Mouse (Mus musculus) limb, embryonic 13.5 days (tissue): ENCODE measurements around the gene P2rx4. TPM values are rescaled to one million over a fixed set of nuclear protein-coding genes. Genes with fewer than 3 reads are reported as not detected.

ENCODE experiments used
- ATAC-seq: fragments of 200-750 bp; cut with Nextera tagmentation; 2 replicates; pipeline ENCODE4 v1.8.0; 2017; ENCODE audit warnings: low read depth, moderate number of reproducible peaks, moderate TSS enrichment; ENCODE audit not compliant: low FRiP score
- H3K27ac ChIP-seq: fragments of 300-500 bp; sonication (generic); 2 replicates; pipeline ENCODE4 v1.5.1; 2015; ENCODE audit warnings: inconsistent platforms, mild to moderate bottlenecking, moderate library complexity
- H3K27me3 ChIP-seq: fragments of 300-500 bp; sonication (generic); 2 replicates; pipeline ENCODE4 v1.6.1; 2015; ENCODE audit warnings: mild to moderate bottlenecking, inconsistent platforms
- H3K36me3 ChIP-seq: fragments of 300-500 bp; sonication (generic); 2 replicates; pipeline ENCODE4 v1.6.1; 2015; ENCODE audit warnings: inconsistent platforms, mild to moderate bottlenecking, moderate library complexity
- H3K4me1 ChIP-seq: fragments of 300-500 bp; sonication (generic); 2 replicates; pipeline ENCODE4 v1.6.1; 2015; ENCODE audit warnings: inconsistent platforms
- H3K4me2 ChIP-seq: fragments of 300-500 bp; sonication (generic); replicated peaks from 2 replicates; pipeline ENCODE4 v1.6.1; 2015; ENCODE audit warnings: inconsistent platforms, mild to moderate bottlenecking, moderate library complexity
- H3K4me3 ChIP-seq: fragments of 300-500 bp; sonication (generic); 2 replicates; pipeline ENCODE4 v1.5.1; 2015; ENCODE audit warnings: moderate library complexity, mild to moderate bottlenecking, inconsistent platforms
- H3K9ac ChIP-seq: fragments of 300-500 bp; sonication (generic); 2 replicates; pipeline ENCODE4 v1.6.1; 2015; ENCODE audit warnings: mild to moderate bottlenecking, inconsistent platforms
- H3K9me3 ChIP-seq: fragments of 300-500 bp; sonication (generic); 2 replicates; pipeline ENCODE4 v1.6.1; 2016; ENCODE audit warnings: inconsistent platforms
- WGBS: fragments of 180-500 bp; shearing (Covaris S2); methylation state at CpG from one replicate; pipeline ENCODE4 v1.1.7; 2015; 5-methylcytosine and 5-hydroxymethylcytosine counted together
- polyA plus RNA-seq: library from polyadenylated mRNA; unstranded; fragments of >200 nt; fragmentation: Nextera tagmentation; extraction: Ambion mirVana; gene quantifications from 2 replicates; pipeline ENCODE4 v1.2.1, GENCODE M21; 2015

Gene P2rx4
- polyA plus RNA-seq, 1 experiment from 2014 or later: 16.8 TPM

DNA sequence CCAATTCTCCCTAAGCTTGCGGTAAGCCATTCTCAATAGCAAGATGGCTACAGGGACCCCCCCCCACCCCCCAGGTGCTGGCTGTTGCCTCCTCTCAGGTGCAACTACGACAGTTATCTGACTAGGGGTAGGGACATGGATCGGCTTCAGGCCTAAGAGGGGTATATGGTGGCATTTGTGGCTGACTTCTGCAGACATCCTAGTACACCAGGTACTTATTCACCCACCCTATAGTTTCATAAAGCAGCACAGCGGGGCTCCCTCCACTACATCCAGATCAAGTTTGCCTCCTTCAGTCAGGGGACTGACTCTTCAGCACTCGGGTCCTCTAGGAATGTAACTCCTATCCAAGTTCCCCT is 448 bp upstream of the P2rx4 start:
- 38% methylated on average over 5 of the region's 5 CpGs for WGBS
- Histone ChIP-seq H3K4me3 (peak overlapping the region; percentile 75), H3K9ac (peak overlapping the region; percentile 85), H3K9me3 (no peaks in the 10 kb centered on the region), H3K36me3 (no peaks in the 10 kb centered on the region), H3K27ac (peak overlapping the region; percentile 55; the same call in 1 of the 2 replicates), H3K4me2 (peak overlapping the region; percentile 85), H3K27me3 (0 out of 2 replicates have a peak, but pooled peaks cover 4% of the 10 kb centered on the region), H3K4me1 (peaks cover 8% of the 10 kb centered on the region)
- ATAC-seq: no peak

DNA sequence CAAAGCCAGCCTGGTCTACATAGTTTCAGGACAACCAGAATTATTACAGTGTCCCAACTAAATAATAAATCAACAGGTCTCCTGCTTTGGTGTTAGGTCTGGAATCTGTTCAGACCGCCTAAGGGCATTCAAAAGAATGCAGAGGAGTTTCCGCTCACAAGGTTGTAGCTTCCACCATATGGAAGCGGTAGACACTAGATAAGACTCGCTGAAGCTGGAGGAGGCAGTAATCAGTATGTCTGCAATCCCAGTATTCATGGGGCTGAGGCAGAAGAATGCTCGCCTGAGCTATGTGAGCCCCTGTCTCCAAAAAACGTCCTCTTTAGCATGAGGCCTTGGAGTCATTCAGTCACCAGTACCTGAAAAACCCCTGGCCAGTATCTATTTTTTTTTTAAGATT is 1.5 kb downstream of the P2rx4 start:
- H3K27ac ChIP-seq: no peak overlapping the region
- H3K4me2 ChIP-seq: no peak overlapping the region
- H3K36me3 ChIP-seq: no peaks in the 10 kb centered on the region
- no peak overlapping the region for H3K4me3 ChIP-seq
- H3K27me3 ChIP-seq: no peaks in the 10 kb centered on the region
- peaks cover 8% of the 10 kb centered on the region for H3K4me1 ChIP-seq
- H3K9me3 ChIP-seq: no peaks in the 10 kb centered on the region
- ATAC-seq: no peak
- no peak overlapping the region for H3K9ac ChIP-seq
- WGBS: 70% methylated on average over 6 of the region's 6 CpGs

DNA sequence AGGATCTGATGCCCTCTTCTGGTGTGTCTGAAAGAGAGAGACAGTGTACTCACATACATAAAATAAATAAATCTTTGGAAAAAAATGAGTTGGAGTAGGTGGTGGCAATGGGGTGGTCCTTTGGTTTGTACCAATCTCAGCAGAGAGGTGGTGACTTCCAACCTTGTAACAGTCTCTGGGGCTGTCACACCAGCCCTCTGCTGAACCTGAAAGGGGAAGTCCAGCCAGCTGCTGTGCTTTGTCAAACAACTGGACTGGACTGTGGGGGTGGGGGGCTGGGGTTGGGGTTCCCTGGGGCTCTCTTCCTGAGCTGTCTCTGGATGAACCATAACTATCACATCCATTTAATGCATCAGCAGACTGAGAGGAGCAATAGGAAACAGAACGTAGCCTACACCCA is 8.4 kb downstream of the P2rx4 start:
- no peaks in the 10 kb centered on the region for H3K27me3 ChIP-seq
- H3K9ac ChIP-seq: no peak overlapping the region
- no peaks in the 10 kb centered on the region for H3K36me3 ChIP-seq
- no peak overlapping the region for H3K4me3 ChIP-seq
- no peak for ATAC-seq
- 68% methylated on average over 1 of the region's 1 CpGs for WGBS
- no peak overlapping the region for H3K27ac ChIP-seq
- peaks cover 9% of the 10 kb centered on the region for H3K4me1 ChIP-seq
- H3K4me2 ChIP-seq: no peak overlapping the region
- H3K9me3 ChIP-seq: peaks cover 4% of the 10 kb centered on the region; the same call in 1 of the 2 replicates

DNA sequence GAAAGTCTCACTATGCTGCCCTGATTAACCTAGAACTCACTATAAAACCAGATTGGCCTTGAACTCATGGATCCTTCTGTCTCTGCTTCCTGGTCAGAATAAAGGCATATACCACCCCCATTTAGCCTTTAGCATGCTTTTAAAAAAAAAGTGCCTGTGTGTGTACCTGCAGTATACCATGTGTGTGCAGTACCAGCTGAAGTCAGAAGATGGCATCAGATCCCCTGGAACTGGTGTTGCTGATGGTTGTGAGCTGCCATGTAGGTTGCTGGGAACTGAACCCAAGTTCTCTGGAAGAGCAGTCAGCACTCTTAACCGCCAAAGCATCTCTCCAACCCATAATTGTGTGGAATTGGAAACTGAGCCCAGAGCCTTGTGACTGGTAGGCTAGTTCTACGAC is 9.4 kb downstream of the P2rx4 start:
- no peak overlapping the region for H3K4me2 ChIP-seq
- no peak overlapping the region for H3K27ac ChIP-seq
- H3K9ac ChIP-seq: no peak overlapping the region
- 94% methylated on average over 2 of the region's 2 CpGs for WGBS
- H3K27me3 ChIP-seq: no peaks in the 10 kb centered on the region
- H3K36me3 ChIP-seq: no peaks in the 10 kb centered on the region
- no peak overlapping the region for H3K4me3 ChIP-seq
- peaks cover 9% of the 10 kb centered on the region for H3K4me1 ChIP-seq
- ATAC-seq: no peak
- H3K9me3 ChIP-seq: peaks cover 4% of the 10 kb centered on the region; the same call in 1 of the 2 replicates

DNA sequence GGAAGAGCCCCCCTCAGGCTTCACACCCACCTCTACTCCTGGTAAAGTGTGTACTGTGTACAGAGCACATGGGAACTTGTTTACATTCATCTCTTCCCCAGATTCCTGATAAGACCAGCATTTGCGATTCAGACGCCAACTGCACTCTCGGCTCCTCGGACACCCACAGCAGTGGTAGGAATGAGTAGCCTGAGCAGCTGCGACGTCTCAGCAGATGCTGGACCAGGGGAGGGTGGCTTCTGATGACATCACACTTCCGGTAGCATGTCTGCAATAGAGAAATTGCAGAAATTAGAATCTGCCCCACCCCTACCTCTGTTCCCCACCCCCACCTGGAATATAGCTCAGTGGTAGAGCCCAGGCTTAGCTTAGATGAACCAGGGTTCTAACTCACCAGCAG is 11.1 kb downstream of the P2rx4 start:
- Histone ChIP-seq H3K9ac (no peak overlapping the region), H3K4me2 (no peak overlapping the region), H3K4me3 (no peak overlapping the region), H3K27ac (no peak overlapping the region), H3K4me1 (peaks cover 9% of the 10 kb centered on the region), H3K36me3 (no peaks in the 10 kb centered on the region), H3K9me3 (peaks cover 7% of the 10 kb centered on the region), H3K27me3 (no peaks in the 10 kb centered on the region)
- 77% methylated on average over 7 of the region's 7 CpGs for WGBS
- no peak for ATAC-seq

DNA sequence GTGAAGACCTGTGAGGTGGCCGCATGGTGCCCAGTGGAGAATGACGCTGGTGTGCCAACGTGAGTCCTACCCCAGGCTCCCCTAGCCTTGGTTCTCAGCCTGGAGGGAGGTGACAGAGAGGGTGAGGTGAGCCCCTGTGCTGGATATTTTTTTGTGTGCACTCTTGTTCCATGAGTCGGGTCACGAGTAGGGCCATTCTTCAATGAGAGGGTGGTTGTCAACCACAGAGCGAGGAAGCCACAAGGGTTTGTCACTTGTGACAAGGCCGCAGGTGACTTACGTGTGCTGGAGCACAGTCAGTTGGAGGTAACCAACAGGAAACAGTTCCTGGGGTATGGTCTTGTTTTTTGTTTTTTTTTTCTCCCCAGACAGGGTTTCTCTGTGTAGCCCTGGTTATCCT is 11.8 kb downstream of the P2rx4 start:
- 92% methylated on average over 8 of the region's 8 CpGs for WGBS

DNA sequence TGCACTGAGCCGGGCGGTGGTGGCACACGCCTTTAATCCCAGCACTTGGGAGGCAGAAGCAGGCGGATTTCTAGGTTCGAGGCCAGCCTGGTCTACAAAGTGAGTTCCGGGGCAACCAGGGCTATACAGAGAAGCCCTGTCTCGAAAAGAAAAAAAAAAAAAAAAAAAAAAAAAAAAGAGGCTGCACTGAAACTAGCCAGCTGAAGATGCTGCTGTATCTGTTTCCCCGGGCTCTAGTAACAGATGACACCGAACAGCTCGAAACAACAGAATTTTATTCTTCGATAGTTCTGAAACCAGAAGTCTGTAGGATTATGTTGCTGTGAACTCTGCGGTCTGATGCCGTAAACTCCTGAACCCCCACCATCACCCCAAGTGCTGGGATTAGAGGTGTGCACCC is 18.1 kb downstream of the P2rx4 start:
- Histone ChIP-seq H3K27me3 (no peaks in the 10 kb centered on the region), H3K36me3 (peaks cover 4% of the 10 kb centered on the region; the same call in 1 of the 2 replicates), H3K4me3 (no peak overlapping the region), H3K27ac (no peak overlapping the region), H3K4me1 (0 out of 2 replicates have a peak, but pooled peaks cover 4% of the 10 kb centered on the region), H3K9me3 (peaks cover 3% of the 10 kb centered on the region), H3K4me2 (no peak overlapping the region), H3K9ac (no peak overlapping the region)
- ATAC-seq: no peak
- 88% methylated on average over 13 of the region's 13 CpGs for WGBS

More for the DNA sequence above, 11.8 kb downstream of the P2rx4 start:
- no peak overlapping the region for H3K27ac ChIP-seq
- H3K9me3 ChIP-seq: peaks cover 7% of the 10 kb centered on the region
- H3K9ac ChIP-seq: no peak overlapping the region
- H3K4me2 ChIP-seq: no peak overlapping the region
- peaks cover 8% of the 10 kb centered on the region for H3K4me1 ChIP-seq
- no peak overlapping the region for H3K4me3 ChIP-seq
- no peak for ATAC-seq
- no peaks in the 10 kb centered on the region for H3K27me3 ChIP-seq
- no peaks in the 10 kb centered on the region for H3K36me3 ChIP-seq

DNA sequence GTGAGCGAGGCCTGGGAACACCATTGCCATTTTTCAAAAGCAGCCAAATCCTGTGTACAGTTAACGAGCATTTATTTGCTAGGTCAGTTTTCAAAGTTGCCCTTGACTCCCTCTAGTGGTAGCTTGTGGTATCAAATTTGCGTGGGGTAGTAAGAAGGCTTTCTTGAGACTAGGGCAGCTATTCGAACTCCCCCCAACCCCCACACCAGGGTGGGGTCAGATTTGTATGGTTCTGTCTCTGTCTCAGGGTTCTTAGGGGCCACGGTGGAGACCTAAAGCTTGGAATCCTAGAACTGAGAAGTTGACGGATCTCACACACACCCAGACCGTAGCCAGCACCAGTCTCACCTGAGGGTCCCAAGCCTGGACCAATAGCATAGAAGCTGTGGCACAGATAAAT is 18.7 kb downstream of the P2rx4 start:
- Histone ChIP-seq H3K4me2 (no peak overlapping the region), H3K27ac (no peak overlapping the region), H3K9ac (no peak overlapping the region), H3K9me3 (peaks cover 3% of the 10 kb centered on the region), H3K36me3 (peaks cover 8% of the 10 kb centered on the region; the same call in 1 of the 2 replicates), H3K27me3 (no peaks in the 10 kb centered on the region), H3K4me3 (no peak overlapping the region), H3K4me1 (0 out of 2 replicates have a peak, but pooled peaks cover 4% of the 10 kb centered on the region)
- ATAC-seq: peak; percentile 11; the same call in 1 of the 2 replicates
- 22% methylated on average over 7 of the region's 7 CpGs for WGBS

DNA sequence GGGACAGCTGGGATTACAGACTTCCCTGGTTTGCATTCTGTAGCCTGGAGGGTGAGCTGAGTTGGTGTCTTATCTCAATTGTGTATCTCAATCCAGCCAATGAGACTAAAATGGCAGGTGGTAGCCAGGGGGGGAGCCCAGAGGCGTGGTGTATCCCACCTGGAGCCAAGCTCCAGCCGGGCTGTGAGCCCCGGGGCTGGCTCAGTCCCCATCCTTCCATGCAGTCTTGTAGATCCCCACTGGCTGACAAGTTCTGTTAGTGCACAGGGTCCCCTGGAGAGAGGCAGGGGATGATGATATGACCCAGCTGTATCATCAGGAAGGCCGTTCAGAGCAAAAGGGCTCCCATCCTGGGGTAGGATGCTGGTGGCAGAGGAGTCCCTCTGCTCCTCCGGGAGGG is 19.3 kb downstream of the P2rx4 start:
- H3K4me1 ChIP-seq: peaks cover 7% of the 10 kb centered on the region
- H3K4me2 ChIP-seq: no peak overlapping the region
- H3K9ac ChIP-seq: 0 out of 2 replicates have a peak overlapping the region, but pooled peaks have one; percentile 43
- H3K9me3 ChIP-seq: peaks cover 3% of the 10 kb centered on the region
- WGBS: 81% methylated on average over 5 of the region's 5 CpGs
- peaks cover 8% of the 10 kb centered on the region; the same call in 1 of the 2 replicates for H3K36me3 ChIP-seq
- no peak for ATAC-seq
- H3K27ac ChIP-seq: no peak overlapping the region
- H3K4me3 ChIP-seq: no peak overlapping the region
- no peaks in the 10 kb centered on the region for H3K27me3 ChIP-seq

DNA sequence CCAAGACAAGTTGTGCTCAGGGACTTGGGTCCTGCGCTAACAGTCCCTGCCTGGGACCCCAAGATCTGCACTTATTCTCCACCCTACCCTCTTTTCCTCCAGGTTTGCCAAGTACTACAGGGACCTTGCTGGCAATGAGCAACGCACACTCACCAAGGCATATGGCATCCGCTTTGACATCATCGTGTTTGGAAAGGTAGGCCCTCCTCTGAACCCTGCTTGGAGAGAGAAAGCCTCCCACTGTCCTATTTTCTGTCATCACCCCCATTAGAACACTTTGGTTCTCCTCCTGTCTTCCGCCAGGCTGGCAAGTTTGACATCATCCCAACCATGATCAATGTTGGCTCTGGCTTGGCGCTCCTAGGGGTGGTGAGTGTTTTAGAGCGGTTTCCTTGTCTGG is 19.8 kb downstream of the P2rx4 start:
- Histone ChIP-seq H3K36me3 (peaks cover 8% of the 10 kb centered on the region; the same call in 1 of the 2 replicates), H3K4me1 (peaks cover 12% of the 10 kb centered on the region), H3K9ac (no peak overlapping the region), H3K4me2 (no peak overlapping the region), H3K27ac (no peak overlapping the region), H3K4me3 (no peak overlapping the region), H3K9me3 (peaks cover 3% of the 10 kb centered on the region), H3K27me3 (no peaks in the 10 kb centered on the region)
- ATAC-seq: no peak
- WGBS: 91% methylated on average over 7 of the region's 7 CpGs

DNA sequence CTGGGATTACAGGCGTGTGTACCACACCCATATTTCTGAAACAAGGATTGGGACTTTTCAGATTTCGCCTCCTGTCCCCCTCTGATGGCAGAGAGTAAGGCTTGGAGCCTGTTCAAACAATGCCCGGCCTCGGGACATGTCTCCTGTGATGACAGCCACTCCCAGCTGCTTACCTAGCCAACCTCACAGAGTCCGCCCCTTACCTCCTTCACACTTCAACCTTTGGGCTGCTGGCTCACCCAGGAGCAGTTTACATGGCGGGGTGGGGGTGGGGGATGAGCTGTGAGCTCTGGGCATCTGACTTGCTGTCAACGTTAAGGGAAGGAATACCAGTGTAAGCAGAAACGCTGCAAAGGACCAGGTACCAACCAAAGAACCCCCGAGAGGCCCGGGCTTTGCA is 23.4 kb downstream of the P2rx4 start:
- Histone ChIP-seq H3K36me3 (peaks cover 8% of the 10 kb centered on the region; the same call in 1 of the 2 replicates), H3K27ac (no peak overlapping the region), H3K9ac (no peak overlapping the region), H3K4me1 (peaks cover 25% of the 10 kb centered on the region), H3K4me3 (no peak overlapping the region), H3K27me3 (no peaks in the 10 kb centered on the region), H3K9me3 (no peaks in the 10 kb centered on the region), H3K4me2 (no peak overlapping the region)
- ATAC-seq: no peak
- 83% methylated on average over 10 of the region's 10 CpGs for WGBS

DNA sequence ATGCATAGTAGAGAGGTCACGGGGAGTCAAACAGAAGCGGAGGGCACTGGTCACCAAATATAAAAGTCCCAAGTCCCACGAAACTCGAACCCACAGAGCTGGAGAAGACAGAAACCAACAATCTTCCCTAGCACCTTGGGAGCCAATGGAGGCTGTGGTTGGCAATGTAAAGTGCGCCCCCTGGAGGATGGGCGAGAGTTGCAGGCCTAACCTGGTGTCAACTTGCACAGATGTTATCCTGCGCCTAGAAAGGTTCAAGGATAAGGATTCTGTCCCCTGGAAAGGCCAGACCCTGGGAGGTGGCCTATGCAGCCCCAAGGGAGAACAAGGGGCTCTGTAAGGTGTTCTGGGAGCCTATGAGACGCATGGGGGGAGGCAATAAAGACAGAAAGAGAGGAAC is 24.0 kb downstream of the P2rx4 start:
- Histone ChIP-seq H3K4me3 (no peak overlapping the region), H3K36me3 (peaks cover 9% of the 10 kb centered on the region; the same call in 1 of the 2 replicates), H3K4me2 (peak overlapping the region; percentile 30; the same call in 1 of the 2 replicates), H3K9me3 (no peaks in the 10 kb centered on the region), H3K27ac (peak overlapping the region; percentile 53; the same call in 1 of the 2 replicates), H3K9ac (peak overlapping the region; percentile 13; the same call in 1 of the 2 replicates), H3K27me3 (no peaks in the 10 kb centered on the region), H3K4me1 (peaks cover 23% of the 10 kb centered on the region)
- 69% methylated on average over 8 of the region's 8 CpGs for WGBS
- no peak for ATAC-seq
